Mouse (Mus musculus) MEL (cell line): ENCODE measurements at regions not wholly inside any gene's neighbourhood (a gene's known extent, or its start where the extent isn't known, plus 50 kb on each side); places are given as distances from the start of the nearest gene placed in this dataset.

ENCODE experiments used
- DNase-seq: peaks from one replicate; pipeline ENCODE4 v3.0.0; 2011; ENCODE audit warnings: low read depth, low spot score
- H3K27ac ChIP-seq: 2 replicates; pipeline ENCODE4 v1.5.1; 2012; ENCODE audit warnings: low read depth, mild to moderate bottlenecking, control low read depth, low read length, moderate library complexity; ENCODE audit not compliant: control insufficient read depth
- H3K27me3 ChIP-seq, 2 experiments: fragments of 150-350 bp in 1 of 2; sonication (generic) in 1 of 2; 2 replicates each; pipeline ENCODE4 v1.6.1; 2012; ENCODE audit warnings: low read length in 2 of 2, mild to moderate bottlenecking in 2 of 2, improper control_type of control experiment in 1 of 2, moderate library complexity in 1 of 2; ENCODE audit not compliant: insufficient read depth in 2 of 2, control insufficient read depth in 1 of 2
- H3K36me3 ChIP-seq, 2 experiments: 2 replicates each; pipeline ENCODE4 v1.6.1; 2012 to 2014; ENCODE audit warnings: low read length in 2 of 2, improper control_type of control experiment in 1 of 2, inconsistent platforms in 1 of 2, mild to moderate bottlenecking in 1 of 2; ENCODE audit not compliant: insufficient read depth in 2 of 2, control insufficient read depth in 1 of 2
- H3K4me1 ChIP-seq, 2 experiments: fragments of 150-350 bp in 1 of 2; sonication (generic) in 1 of 2; 2 replicates each; pipeline ENCODE4 v1.6.1; 2012; ENCODE audit warnings: low read length in 2 of 2, improper control_type of control experiment in 1 of 2, mild to moderate bottlenecking in 1 of 2; ENCODE audit not compliant: insufficient read depth in 2 of 2, control insufficient read depth in 1 of 2
- H3K4me3 ChIP-seq, 2 experiments: fragments of 150-350 bp in 1 of 2; sonication (generic) in 1 of 2; 2 replicates each; pipeline ENCODE4 v1.5.1; 2012; ENCODE audit warnings: low read depth in 2 of 2, low read length in 2 of 2, mild to moderate bottlenecking in 2 of 2, moderate library complexity in 2 of 2, control low read depth in 1 of 2, improper control_type of control experiment in 1 of 2; ENCODE audit not compliant: control insufficient read depth in 1 of 2, insufficient read depth in 1 of 2
- H3K79me2 ChIP-seq: 2 replicates; pipeline ENCODE4 v1.6.1; 2012; ENCODE audit warnings: mild to moderate bottlenecking, low read length, moderate library complexity; ENCODE audit not compliant: control insufficient read depth, poor library complexity, insufficient read depth
- H3K9ac ChIP-seq: 2 replicates; pipeline ENCODE4 v1.6.1; 2012; ENCODE audit warnings: low read depth, mild to moderate bottlenecking, control low read depth, low read length, moderate library complexity; ENCODE audit not compliant: control insufficient read depth, poor library complexity, severe bottlenecking
- H3K9me3 ChIP-seq: fragments of 150-350 bp; sonication (generic); replicated peaks from 2 replicates; pipeline ENCODE4 v1.6.1; 2012; ENCODE audit warnings: mild to moderate bottlenecking, low read length, improper control_type of control experiment, moderate library complexity; ENCODE audit not compliant: insufficient read depth
- BHLHE40 ChIP-seq: IDR thresholded peaks from 2 replicates; pipeline ENCODE4 v1.6.1; 2012; ENCODE audit warnings: low read depth, mild to moderate bottlenecking, inconsistent platforms, low read length, improper control_type of control experiment, borderline replicate concordance
- CHD2 ChIP-seq: IDR thresholded peaks from 2 replicates; pipeline ENCODE4 v1.6.1; 2011; ENCODE audit warnings: low read length, improper control_type of control experiment
- ELF1 ChIP-seq: IDR thresholded peaks from 2 replicates; pipeline ENCODE4 v1.6.1; 2014; ENCODE audit warnings: low read depth, mild to moderate bottlenecking, inconsistent platforms, low read length, improper control_type of control experiment, moderate library complexity
- EP300 ChIP-seq, 2 experiments: IDR thresholded peaks; 2 replicates each; pipeline ENCODE4 v1.6.1; 2011; ENCODE audit warnings: improper control_type of control experiment in 2 of 2, low read length in 2 of 2, low read depth in 1 of 2, mild to moderate bottlenecking in 1 of 2
- ETS1 ChIP-seq: IDR thresholded peaks from 2 replicates; pipeline ENCODE4 v1.6.1; 2012; ENCODE audit warnings: low read depth, mild to moderate bottlenecking, inconsistent platforms, low read length, improper control_type of control experiment, moderate library complexity
- GABPA ChIP-seq: IDR thresholded peaks from 2 replicates; pipeline ENCODE4 v1.6.1; 2012; ENCODE audit warnings: low read depth, mild to moderate bottlenecking, inconsistent platforms, low read length, improper control_type of control experiment, moderate library complexity
- GATA1 ChIP-seq: IDR thresholded peaks from 2 replicates; pipeline ENCODE4 v1.6.1; 2011; ENCODE audit warnings: low read depth, low read length, improper control_type of control experiment
- MAX ChIP-seq: IDR thresholded peaks from 2 replicates; pipeline ENCODE4 v1.6.1; 2011; ENCODE audit warnings: low read length, improper control_type of control experiment
- MAZ ChIP-seq: IDR thresholded peaks from 2 replicates; pipeline ENCODE4 v1.6.1; 2012; ENCODE audit warnings: low read depth, mild to moderate bottlenecking, inconsistent platforms, low read length, improper control_type of control experiment
- MXI1 ChIP-seq: IDR thresholded peaks from 2 replicates; pipeline ENCODE4 v1.6.1; 2011; ENCODE audit warnings: mild to moderate bottlenecking, low read depth, low read length, improper control_type of control experiment
- MYB ChIP-seq: IDR thresholded peaks from 2 replicates; pipeline ENCODE4 v1.6.1; 2011; ENCODE audit warnings: mild to moderate bottlenecking, low read depth, low read length, improper control_type of control experiment
- MYC ChIP-seq: IDR thresholded peaks from 2 replicates; pipeline ENCODE4 v1.6.1; 2011; ENCODE audit warnings: low read depth, mild to moderate bottlenecking, low read length, improper control_type of control experiment, moderate library complexity
- NELFE ChIP-seq: IDR thresholded peaks from 2 replicates; pipeline ENCODE4 v1.6.1; 2011; ENCODE audit warnings: low read depth, low read length, improper control_type of control experiment
- POLR2A ChIP-seq, 2 experiments: IDR thresholded peaks; 2 replicates each; pipeline ENCODE4 v1.6.1; 2011 to 2012; ENCODE audit warnings: low read length in 2 of 2, mild to moderate bottlenecking in 2 of 2, control low read depth in 1 of 2, improper control_type of control experiment in 1 of 2, low read depth in 1 of 2, moderate library complexity in 1 of 2; ENCODE audit not compliant: control insufficient read depth in 1 of 2, insufficient read depth in 1 of 2, poor library complexity in 1 of 2
- POLR2AphosphoS5 ChIP-seq: IDR thresholded peaks from 2 replicates; pipeline ENCODE4 v1.6.1; 2012; ENCODE audit warnings: low read depth, borderline replicate concordance, mild to moderate bottlenecking, inconsistent platforms, low read length, moderate library complexity, mixed read lengths
- RCOR1 ChIP-seq: IDR thresholded peaks from 2 replicates; pipeline ENCODE4 v1.6.1; 2012; ENCODE audit warnings: low read depth, mild to moderate bottlenecking, inconsistent platforms, low read length, improper control_type of control experiment
- SIN3A ChIP-seq: IDR thresholded peaks from 2 replicates; pipeline ENCODE4 v1.6.1; 2012; ENCODE audit warnings: low read length, improper control_type of control experiment, inconsistent platforms
- SMC3 ChIP-seq: IDR thresholded peaks from 2 replicates; pipeline ENCODE4 v1.6.1; 2011; ENCODE audit warnings: low read depth, low read length, improper control_type of control experiment
- TAL1 ChIP-seq: IDR thresholded peaks from 2 replicates; pipeline ENCODE4 v1.6.1; 2012; ENCODE audit warnings: mild to moderate bottlenecking, inconsistent platforms, low read length, moderate library complexity, mixed read lengths
- TCF12 ChIP-seq: IDR thresholded peaks from 2 replicates; pipeline ENCODE4 v1.6.1; 2014; ENCODE audit warnings: low read depth, mild to moderate bottlenecking, inconsistent platforms, low read length, improper control_type of control experiment, moderate library complexity
- UBTF ChIP-seq: IDR thresholded peaks from 2 replicates; pipeline ENCODE4 v1.6.1; 2012; ENCODE audit warnings: low read depth, mild to moderate bottlenecking, inconsistent platforms, low read length, improper control_type of control experiment, moderate library complexity, borderline replicate concordance; ENCODE audit not compliant: insufficient read depth
- USF1 ChIP-seq: IDR thresholded peaks from 2 replicates; pipeline ENCODE4 v1.6.1; 2014; ENCODE audit warnings: low read depth, mild to moderate bottlenecking, inconsistent platforms, low read length, improper control_type of control experiment, moderate library complexity
- USF2 ChIP-seq, 2 experiments: IDR thresholded peaks; 2 replicates each; pipeline ENCODE4 v1.6.1; 2011 to 2012; ENCODE audit warnings: improper control_type of control experiment in 2 of 2, low read length in 2 of 2, borderline replicate concordance in 1 of 2, inconsistent platforms in 1 of 2, low read depth in 1 of 2, mild to moderate bottlenecking in 1 of 2; ENCODE audit not compliant: insufficient read depth in 1 of 2
- ZKSCAN1 ChIP-seq: IDR thresholded peaks from 2 replicates; pipeline ENCODE4 v1.6.1; 2012; ENCODE audit warnings: low read depth, mild to moderate bottlenecking, inconsistent platforms, low read length, improper control_type of control experiment, moderate library complexity
- ZNF384 ChIP-seq: IDR thresholded peaks from 2 replicates; pipeline ENCODE4 v1.6.1; 2012; ENCODE audit warnings: low read depth, mild to moderate bottlenecking, inconsistent platforms, low read length, improper control_type of control experiment

DNA sequence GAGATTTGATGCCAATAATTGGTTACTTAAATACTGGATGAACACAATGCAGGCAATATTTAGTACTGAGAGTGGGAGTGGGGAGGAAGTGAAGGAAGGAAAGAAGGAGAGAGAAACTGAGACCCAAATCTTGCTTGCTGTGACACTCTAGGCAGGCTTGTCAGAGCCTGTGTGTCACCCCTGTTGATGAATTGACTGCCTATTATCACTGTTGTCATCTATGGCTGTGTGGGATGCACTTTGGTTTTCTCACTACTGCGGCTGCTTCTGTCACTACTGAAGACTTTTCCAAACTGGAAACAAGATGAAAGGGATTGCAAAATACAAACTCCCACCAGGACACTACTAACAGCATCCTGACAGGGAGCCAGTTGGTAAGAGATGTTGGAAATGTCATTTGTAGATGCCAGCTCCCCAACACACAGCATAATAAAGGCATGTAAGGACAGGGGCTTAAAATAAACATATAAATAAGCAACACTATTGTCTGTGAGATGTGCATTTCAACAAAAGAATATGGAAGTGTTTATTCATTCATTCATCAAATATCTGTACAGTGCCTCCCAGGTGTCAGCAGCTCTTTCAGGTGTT, 207.0 kb upstream of the Ufl1 start:
- Histone ChIP-seq H3K9me3 (no peaks in the 10 kb centered on the region), H3K4me1 (no peaks in the 10 kb centered on the region), H3K9ac (no peak overlapping the region), H3K36me3 (no peaks in the 10 kb centered on the region), H3K27me3 (no peaks in the 10 kb centered on the region; a peak in 2 of 4 replicates), H3K79me2 (no peaks in the 10 kb centered on the region), H3K27ac (no peak overlapping the region), H3K4me3 (no peak overlapping the region)
- no peak for DNase-seq
- TF ChIP-seq NELFE (no peak), UBTF (no peak), ZKSCAN1 (no peak), MYC (no peak), TCF12 (no peak), ELF1 (no peak), USF1 (no peak), POLR2AphosphoS5 (no peak), ETS1 (no peak), MYB (no peak), EP300 (IDR thresholded peaks at IDR 0.05; ENCODE audit: low read depth in 1 of 2, low read length in 2 of 2) (no peak), GATA1 (no peak), USF2 (IDR thresholded peaks at IDR 0.05; ENCODE audit: borderline replicate concordance in 1 of 2, insufficient read depth in 1 of 2, low read depth in 1 of 2, low read length in 2 of 2) (no peak), MXI1 (no peak), CHD2 (no peak), SMC3 (no peak), BHLHE40 (no peak), SIN3A (no peak)

DNA sequence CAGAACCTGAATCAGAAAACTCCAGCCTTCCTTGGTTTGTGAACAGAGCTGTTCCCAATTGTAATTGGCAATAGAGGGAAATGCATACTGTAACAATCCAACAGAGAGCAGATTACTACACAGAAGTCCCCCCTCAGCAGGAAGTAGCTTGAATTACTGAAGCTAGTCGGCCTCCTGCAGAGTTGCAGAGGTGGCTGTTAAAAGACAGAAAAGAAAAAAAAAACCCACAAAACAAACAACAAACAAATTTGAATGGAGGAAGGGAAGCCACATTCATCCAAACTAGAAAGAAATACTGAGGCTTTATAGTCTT, 202.0 kb upstream of the Ufl1 start:
- Histone ChIP-seq H3K9me3 (no peaks in the 10 kb centered on the region), H3K9ac (no peak overlapping the region), H3K79me2 (no peaks in the 10 kb centered on the region), H3K27ac (no peak overlapping the region), H3K27me3 (no peaks in the 10 kb centered on the region), H3K36me3 (no peaks in the 10 kb centered on the region), H3K4me1 (no peaks in the 10 kb centered on the region), H3K4me3 (no peak overlapping the region)
- no peak for TF ChIP-seq POLR2A (IDR thresholded peaks at IDR 0.05; ENCODE audit: control insufficient read depth in 1 of 2, insufficient read depth in 1 of 2, low read depth in 1 of 2, low read length in 2 of 2, poor library complexity in 1 of 2)
- TF ChIP-seq USF1, result no peak
- no peak for TF ChIP-seq ZNF384
- TF ChIP-seq MAZ, result no peak
- TF ChIP-seq RCOR1, result no peak
- TF ChIP-seq POLR2AphosphoS5, result no peak
- no peak for TF ChIP-seq MYB
- TF ChIP-seq MAX, result no peak
- no peak for TF ChIP-seq GABPA
- no peak for TF ChIP-seq EP300 (IDR thresholded peaks at IDR 0.05; ENCODE audit: low read depth in 1 of 2, low read length in 2 of 2)
- no peak for TF ChIP-seq TAL1
- TF ChIP-seq SIN3A, result no peak
- no peak for TF ChIP-seq CHD2
- no peak for DNase-seq
